Mouse (Mus musculus): ENCODE measurements around the gene Zc3hav1.

DNA sequence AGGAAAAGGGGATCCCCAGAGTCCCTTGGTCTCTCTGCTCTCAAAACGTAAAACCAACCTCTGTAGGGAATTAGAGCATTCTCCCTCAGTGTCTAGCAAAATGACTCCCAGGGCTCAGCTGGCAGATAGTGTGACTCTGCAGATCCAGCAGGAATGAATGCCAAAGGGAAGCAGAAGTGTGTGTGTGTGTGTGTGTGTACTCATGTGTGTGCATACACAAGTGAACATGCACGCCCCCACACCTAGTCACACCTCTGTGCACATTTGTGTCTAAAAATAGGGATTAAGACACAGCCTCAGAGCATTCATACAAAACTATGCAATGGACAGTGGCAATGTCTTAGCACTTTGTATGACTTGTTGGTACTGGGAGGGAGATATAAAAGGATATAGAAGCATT, 98.6 kb downstream of the Zc3hav1 start:
- TF ChIP-seq CTCF (IDR thresholded peaks at IDR 0.05; ENCODE audit: low read depth, low read length) (no peak), POLR2A (IDR thresholded peaks at IDR 0.05; ENCODE audit: insufficient read depth, low read length) (no peak), EP300 (IDR thresholded peaks at IDR 0.05; ENCODE audit: insufficient read depth, low read depth, low read length) (no peak)
